Mouse (Mus musculus): Measurements from ENCODE around the gene Trpv2.

Gene Trpv2

DNA sequence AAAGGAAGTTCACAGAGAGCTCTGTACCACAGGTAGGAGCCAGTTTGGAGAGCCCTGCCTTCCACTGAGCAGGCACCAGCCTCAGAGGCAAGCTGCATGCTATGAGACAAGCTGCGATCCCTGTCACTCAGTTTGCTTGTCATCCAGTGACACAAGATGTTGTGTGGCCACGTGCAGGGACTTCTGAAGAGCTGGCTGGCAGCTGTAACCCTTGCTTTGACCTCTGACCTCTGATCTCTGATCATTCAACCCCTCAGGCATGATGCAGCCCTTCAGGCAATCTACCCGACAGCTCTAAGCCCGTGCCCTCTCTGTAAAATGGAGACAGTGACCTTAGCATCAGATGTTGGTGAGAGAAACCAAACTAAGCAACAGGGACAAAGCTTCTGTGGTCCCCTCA lies 48.6 kb downstream of the Trpv2 start:
- TF ChIP-seq POU5F1 (IDR thresholded peaks at IDR 0.05; ENCODE audit: borderline replicate concordance, low read length) (no peak), CTCF (conservative IDR thresholded peaks at IDR 0.05; ENCODE audit: low read length) (no peak), NANOG (IDR thresholded peaks at IDR 0.05; ENCODE audit: borderline replicate concordance, low read length) (no peak)
- Histone ChIP-seq H3K36me3 (ENCODE audit: insufficient read depth, low read length) (peaks cover 12% of the 10 kb centered on the region), H3K4me3 (replicated peaks; ENCODE audit: low read length) (no peak overlapping the region)

DNA sequence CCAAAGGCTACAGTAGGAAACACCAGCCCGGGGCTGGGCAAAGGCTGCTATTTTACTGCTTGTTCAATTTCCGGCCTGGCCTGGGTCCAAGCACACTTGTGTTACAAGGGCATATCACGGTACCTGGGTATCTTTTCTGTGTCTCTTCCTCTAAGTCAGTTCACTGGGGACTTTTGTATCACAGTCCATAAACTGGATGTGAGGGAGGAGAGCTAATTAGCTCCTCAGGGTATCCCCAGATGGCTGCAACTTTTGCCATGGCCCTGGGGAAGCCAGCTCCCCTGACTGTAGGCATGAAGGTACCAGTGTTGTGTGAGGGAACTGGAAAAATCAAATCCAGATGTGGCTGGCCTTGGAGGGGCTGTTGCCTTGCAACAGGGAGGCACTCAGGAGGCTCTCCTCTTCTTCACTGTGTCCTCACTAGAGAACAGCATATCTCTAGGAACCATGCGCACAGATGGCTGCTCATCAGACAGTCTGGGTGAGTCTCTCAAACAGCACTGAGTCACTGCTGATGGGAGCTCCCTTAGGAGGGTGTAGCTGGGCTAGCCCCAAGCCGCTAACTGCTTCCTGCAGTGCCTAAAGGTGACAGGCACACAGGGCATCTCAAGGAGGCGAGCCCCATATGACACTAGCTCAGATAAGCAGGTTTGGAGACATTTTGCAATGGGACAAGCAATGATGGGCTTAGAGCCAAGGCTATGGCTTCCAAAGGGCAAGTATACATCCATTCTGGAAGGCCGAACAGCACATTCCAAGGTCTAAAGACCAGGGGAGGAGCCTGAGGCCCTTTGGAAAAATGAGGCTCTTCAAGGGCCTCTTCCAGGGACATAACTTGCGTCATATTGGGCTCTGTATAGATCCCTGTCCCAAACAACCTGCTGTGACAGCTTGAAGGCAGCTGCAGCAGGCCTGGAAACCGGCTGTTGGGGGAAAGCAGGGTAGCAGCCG lies 50.3 kb downstream of the Trpv2 start:
- Histone ChIP-seq H3K36me3 (ENCODE audit: insufficient read depth, low read length) (peaks cover 2% of the 10 kb centered on the region; the same call in 1 of the 2 replicates), H3K9me3 (ENCODE audit: low read length) (no peaks in the 10 kb centered on the region)
- TF ChIP-seq NANOG (IDR thresholded peaks at IDR 0.05; ENCODE audit: borderline replicate concordance, low read length) (no peak), CTCF (conservative IDR thresholded peaks at IDR 0.05; ENCODE audit: low read length) (no peak), POU5F1 (IDR thresholded peaks at IDR 0.05; ENCODE audit: borderline replicate concordance, low read length) (no peak)

More for the DNA sequence above, 48.6 kb downstream of the Trpv2 start:
- peaks cover 37% of the 10 kb centered on the region for H3K4me1 ChIP-seq (replicated peaks; ENCODE audit: low read depth, low read length)
- H3K9me3 ChIP-seq (ENCODE audit: low read length) = no peaks in the 10 kb centered on the region
- H3K27me3 ChIP-seq (ENCODE audit: insufficient read depth, low read length) = no peaks in the 10 kb centered on the region

DNA sequence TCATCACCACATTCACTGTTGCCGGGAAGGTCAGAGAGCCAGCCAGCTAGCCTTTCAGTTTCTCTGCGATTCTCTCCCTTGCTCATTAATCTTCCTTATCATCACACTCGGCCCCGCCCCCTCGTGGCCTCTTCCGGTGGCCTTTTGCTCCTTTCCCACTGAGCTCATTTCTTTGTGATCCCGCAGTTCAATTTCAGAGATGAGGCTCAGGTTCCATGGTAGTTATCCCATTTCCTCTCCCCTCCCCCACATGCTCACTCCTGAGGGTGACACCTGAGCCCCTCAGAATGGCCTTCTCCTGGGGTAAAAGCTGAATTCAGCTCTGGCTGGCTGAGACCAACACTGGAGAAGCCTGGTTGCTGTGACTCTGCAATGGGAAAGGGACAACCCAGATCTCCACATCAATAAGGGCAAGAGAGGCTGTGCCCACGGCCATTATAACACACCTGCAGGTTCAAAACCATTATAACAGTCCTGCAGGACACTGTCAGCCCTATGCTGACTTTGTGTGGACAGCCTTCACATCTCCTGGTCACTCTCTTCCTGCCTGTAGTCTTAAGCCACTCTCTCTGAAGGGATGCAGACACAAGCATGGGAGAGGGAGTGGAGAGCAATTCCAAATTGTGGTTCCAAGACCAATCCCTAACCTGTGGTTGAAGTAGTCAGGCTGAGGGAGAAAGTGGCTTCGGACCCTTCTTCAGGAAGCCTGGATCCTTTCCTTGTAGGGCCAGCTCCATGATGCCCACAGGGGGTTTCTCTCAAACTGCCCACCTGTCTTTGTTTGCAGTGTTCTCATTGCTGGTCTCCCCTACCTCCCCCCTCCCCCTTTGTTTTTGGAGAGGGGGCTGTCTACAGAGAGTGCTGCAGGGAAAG lies 55.3 kb downstream of the Trpv2 start:
- Histone ChIP-seq H3K36me3 (ENCODE audit: insufficient read depth, low read length) (no peaks in the 10 kb centered on the region), H3K4me1 (replicated peaks; ENCODE audit: low read depth, low read length) (peaks cover 41% of the 10 kb centered on the region), H3K27me3 (ENCODE audit: insufficient read depth, low read length) (no peaks in the 10 kb centered on the region), H3K4me3 (replicated peaks; ENCODE audit: low read length) (peak overlapping the region; percentile 71), H3K9me3 (ENCODE audit: low read length) (no peaks in the 10 kb centered on the region)
- TF ChIP-seq POU5F1 (IDR thresholded peaks at IDR 0.05; ENCODE audit: borderline replicate concordance, low read length) (no peak), CTCF (conservative IDR thresholded peaks at IDR 0.05; ENCODE audit: low read length) (no peak), NANOG (IDR thresholded peaks at IDR 0.05; ENCODE audit: borderline replicate concordance, low read length) (no peak)

More for the DNA sequence above, 50.3 kb downstream of the Trpv2 start:
- Histone ChIP-seq H3K27me3 (ENCODE audit: insufficient read depth, low read length) (no peaks in the 10 kb centered on the region), H3K4me1 (replicated peaks; ENCODE audit: low read depth, low read length) (peaks cover 50% of the 10 kb centered on the region), H3K4me3 (replicated peaks; ENCODE audit: low read length) (no peak overlapping the region)

DNA sequence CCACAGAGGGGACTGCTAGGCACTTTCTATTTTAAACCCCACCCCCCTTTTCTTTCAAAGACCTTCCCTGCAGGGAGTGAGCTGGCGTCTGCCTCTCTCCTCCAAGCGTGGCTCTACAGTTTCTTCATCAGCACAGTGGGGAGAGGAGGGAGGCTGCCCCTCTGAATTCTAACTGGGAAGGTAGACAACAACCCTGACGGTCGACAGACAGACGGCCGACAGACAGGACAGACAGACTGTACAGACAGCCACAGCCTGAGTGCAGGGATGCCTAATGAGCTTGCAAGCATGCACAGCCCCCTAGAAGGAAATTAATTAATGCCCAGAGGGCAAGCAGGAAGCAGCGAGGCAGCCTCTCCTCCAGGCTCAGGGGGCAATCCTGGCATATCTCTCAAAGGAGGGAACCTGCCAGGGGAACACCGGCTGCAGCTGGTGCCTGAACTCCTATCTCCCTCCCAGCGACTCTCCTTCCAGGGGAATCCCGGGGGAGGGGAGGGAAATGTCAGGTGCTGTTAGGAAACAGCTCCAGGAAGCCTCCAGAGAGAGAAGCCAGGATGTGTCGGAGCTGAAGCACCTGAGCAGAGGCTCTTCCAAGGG lies 56.0 kb downstream of the Trpv2 start:
- Histone ChIP-seq H3K4me1 (replicated peaks; ENCODE audit: low read depth, low read length) (peaks cover 36% of the 10 kb centered on the region), H3K4me3 (replicated peaks; ENCODE audit: low read length) (peak overlapping the region; percentile 71), H3K27me3 (ENCODE audit: insufficient read depth, low read length) (no peaks in the 10 kb centered on the region), H3K36me3 (ENCODE audit: insufficient read depth, low read length) (no peaks in the 10 kb centered on the region), H3K9me3 (ENCODE audit: low read length) (no peaks in the 10 kb centered on the region)
- TF ChIP-seq NANOG (IDR thresholded peaks at IDR 0.05; ENCODE audit: borderline replicate concordance, low read length) = no peak
- no peak for TF ChIP-seq POU5F1 (IDR thresholded peaks at IDR 0.05; ENCODE audit: borderline replicate concordance, low read length)
- no peak for TF ChIP-seq CTCF (conservative IDR thresholded peaks at IDR 0.05; ENCODE audit: low read length)

DNA sequence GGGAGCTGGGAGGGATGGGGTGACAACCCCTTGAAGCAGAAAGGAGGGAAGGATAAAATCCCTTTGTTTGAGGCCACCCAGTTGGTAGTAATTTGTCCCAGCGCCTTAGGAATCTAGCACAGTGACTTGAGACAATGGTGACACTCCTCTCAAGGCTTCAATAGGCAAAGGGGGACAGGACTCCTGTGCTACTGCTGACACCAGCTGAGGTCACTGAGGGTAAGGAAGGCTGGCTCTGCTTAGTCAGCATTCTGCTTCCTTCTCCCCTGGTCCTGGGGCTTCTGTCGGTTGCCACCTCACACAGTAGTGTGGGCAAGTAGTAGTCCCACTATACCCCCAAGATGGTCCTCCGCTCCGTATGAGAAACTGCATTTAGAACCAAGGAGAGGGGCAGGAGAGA lies 56.9 kb downstream of the Trpv2 start:
- H3K27me3 ChIP-seq (ENCODE audit: insufficient read depth, low read length) = no peaks in the 10 kb centered on the region
- H3K9me3 ChIP-seq (ENCODE audit: low read length) = no peaks in the 10 kb centered on the region
- peak overlapping the region; percentile 29; the same call in 1 of the 2 replicates for H3K4me3 ChIP-seq (replicated peaks; ENCODE audit: low read length)
- H3K36me3 ChIP-seq (ENCODE audit: insufficient read depth, low read length) = no peaks in the 10 kb centered on the region
- peaks cover 38% of the 10 kb centered on the region for H3K4me1 ChIP-seq (replicated peaks; ENCODE audit: low read depth, low read length)
- TF ChIP-seq CTCF (conservative IDR thresholded peaks at IDR 0.05; ENCODE audit: low read length) (no peak), NANOG (IDR thresholded peaks at IDR 0.05; ENCODE audit: borderline replicate concordance, low read length) (no peak), POU5F1 (IDR thresholded peaks at IDR 0.05; ENCODE audit: borderline replicate concordance, low read length) (no peak)

DNA sequence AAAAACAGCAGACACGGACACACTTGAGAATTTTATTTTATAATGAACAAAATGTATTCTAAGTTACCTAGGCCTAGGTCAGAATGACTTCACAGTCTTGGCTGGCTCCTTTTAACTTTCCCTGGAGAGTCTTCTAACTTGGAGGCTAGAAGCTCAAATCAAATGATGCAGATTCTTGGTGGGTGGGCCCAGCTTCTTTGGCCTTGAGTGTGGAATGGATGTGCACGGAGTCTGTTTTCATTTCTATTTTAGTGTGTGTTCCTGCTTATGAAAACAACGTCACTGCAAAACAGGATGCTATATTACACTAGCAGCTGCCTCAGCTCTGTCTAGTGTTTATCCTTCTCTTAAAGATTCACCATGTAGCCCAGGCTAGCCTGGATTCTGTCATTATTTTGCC lies 61.1 kb downstream of the Trpv2 start:
- TF ChIP-seq NANOG (IDR thresholded peaks at IDR 0.05; ENCODE audit: borderline replicate concordance, low read length) (no peak), CTCF (conservative IDR thresholded peaks at IDR 0.05; ENCODE audit: low read length) (no peak), POU5F1 (IDR thresholded peaks at IDR 0.05; ENCODE audit: borderline replicate concordance, low read length) (no peak)
- H3K9me3 ChIP-seq (ENCODE audit: low read length) = no peaks in the 10 kb centered on the region
- H3K27me3 ChIP-seq (ENCODE audit: insufficient read depth, low read length) = no peaks in the 10 kb centered on the region
- no peak overlapping the region for H3K4me3 ChIP-seq (replicated peaks; ENCODE audit: low read length)
- H3K36me3 ChIP-seq (ENCODE audit: insufficient read depth, low read length) = peaks cover 10% of the 10 kb centered on the region; the same call in 1 of the 2 replicates
- H3K4me1 ChIP-seq (replicated peaks; ENCODE audit: low read depth, low read length) = peaks cover 55% of the 10 kb centered on the region

DNA sequence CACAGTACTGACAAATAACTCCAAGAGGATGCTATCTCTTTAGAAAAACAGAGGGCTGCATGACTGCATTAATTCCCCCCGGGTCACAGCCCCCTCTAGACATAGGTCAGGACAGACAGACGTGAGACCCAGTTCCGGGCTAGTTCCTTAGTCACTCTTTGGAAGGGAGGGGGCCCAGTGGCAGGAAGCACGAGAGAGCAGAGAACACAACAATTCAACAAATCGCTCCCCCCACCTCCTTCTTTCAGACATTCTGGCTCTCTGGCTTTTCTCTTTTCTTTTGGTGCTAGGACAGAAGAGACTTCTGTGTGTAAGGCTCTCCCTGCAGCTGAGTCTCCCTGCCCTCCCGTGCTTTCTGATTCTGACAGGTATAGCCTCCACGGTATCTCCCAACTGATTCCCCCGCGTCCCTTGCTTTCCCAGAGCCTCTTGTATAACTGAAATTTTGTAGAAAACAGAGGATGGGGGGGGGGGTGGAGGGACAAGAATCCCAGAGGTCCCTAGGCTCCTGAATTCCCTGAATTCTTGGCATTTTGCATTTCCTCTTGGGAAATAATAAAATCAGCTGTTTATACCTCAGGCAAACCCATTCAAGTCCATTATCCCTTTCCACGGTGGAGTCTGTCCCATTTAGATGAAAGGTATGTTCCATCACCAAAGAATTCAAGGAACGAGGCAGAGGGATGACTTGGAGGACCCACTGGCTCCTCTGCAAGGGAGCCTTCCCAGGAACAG lies 62.0 kb downstream of the Trpv2 start:
- Histone ChIP-seq H3K27me3 (ENCODE audit: insufficient read depth, low read length) (no peaks in the 10 kb centered on the region), H3K9me3 (ENCODE audit: low read length) (no peaks in the 10 kb centered on the region), H3K4me1 (replicated peaks; ENCODE audit: low read depth, low read length) (peaks cover 49% of the 10 kb centered on the region), H3K4me3 (replicated peaks; ENCODE audit: low read length) (no peak overlapping the region), H3K36me3 (ENCODE audit: insufficient read depth, low read length) (peaks cover 10% of the 10 kb centered on the region; the same call in 1 of the 2 replicates)
- TF ChIP-seq POU5F1 (IDR thresholded peaks at IDR 0.05; ENCODE audit: borderline replicate concordance, low read length) (no peak), CTCF (conservative IDR thresholded peaks at IDR 0.05; ENCODE audit: low read length) (no peak), NANOG (IDR thresholded peaks at IDR 0.05; ENCODE audit: borderline replicate concordance, low read length) (no peak)
